In the genomic region with DNA sequence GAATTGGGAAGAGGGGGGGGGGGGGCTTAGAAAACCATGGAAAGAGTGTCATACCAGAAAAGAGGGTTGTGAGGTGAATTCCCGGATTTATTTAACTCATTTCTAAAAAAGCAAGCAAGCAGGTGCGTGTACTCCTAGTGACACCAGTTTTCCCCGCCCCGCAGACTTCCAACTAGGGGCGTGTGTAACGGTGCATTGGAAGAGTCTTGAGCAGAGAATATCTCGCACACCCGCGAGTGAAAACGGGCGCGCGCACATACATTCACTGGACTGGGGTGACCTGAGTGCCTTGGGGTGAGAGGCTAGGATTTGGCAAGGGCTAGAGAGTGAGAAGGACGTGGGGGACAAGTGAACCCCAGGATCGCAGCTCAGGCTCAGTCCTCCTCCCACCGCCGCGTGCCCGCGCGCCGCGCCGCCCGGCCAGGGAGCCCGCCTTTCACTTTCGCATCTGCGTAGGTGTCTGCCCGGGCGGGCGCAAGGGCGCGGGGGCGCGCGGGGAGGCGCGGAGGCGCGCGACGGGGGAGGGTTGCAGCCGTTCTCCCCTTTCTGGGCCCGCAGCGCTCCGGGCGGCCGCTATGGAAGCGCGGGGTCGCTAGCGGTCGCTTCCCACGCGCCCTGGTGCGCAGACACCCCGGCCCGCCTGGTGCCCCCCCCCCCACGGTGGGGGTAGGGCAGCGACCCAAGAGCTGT, we compare ENCODE assay signal across 8 mouse cellular contexts. TPM values are rescaled to one million over a fixed set of nuclear protein-coding genes. Genes with fewer than 3 reads are reported as not detected.
DNase-seq lines count a peak whose midpoint lies in the region; ATAC-seq and TF ChIP-seq lines count a peak whose summit lies in the region.

No protein-coding gene starts in this region.

- peak overlapping the region; percentile 99 for H3K4me2 ChIP-seq in embryonic facial prominence, embryonic 12.5 days (replicated peaks)
- peak overlapping the region; percentile 100 for H3K4me2 ChIP-seq in midbrain, postnatal 0 days (ENCODE audit: low read depth, low read length, poor library complexity, severe bottlenecking)
- H3K4me2 ChIP-seq in stomach, embryonic 16.5 days (ENCODE audit: low read depth, low read length): peak overlapping the region; percentile 100

- TF ChIP-seq CTCF in liver, adult 2 months (IDR thresholded peaks at IDR 0.05; ENCODE audit: low read depth, low read length): 0 out of 2 replicates have a peak, but pooled peaks have one; percentile 23
- no peak for TF ChIP-seq CTCF in midbrain, postnatal 0 days (IDR thresholded peaks at IDR 0.05)

- peaks cover 49% of the 10 kb centered on the region for H3K27me3 ChIP-seq in embryonic facial prominence, embryonic 12.5 days
- H3K27me3 ChIP-seq in liver, adult 2 months (ENCODE audit: control insufficient read depth, insufficient read depth, low read length): no peaks in the 10 kb centered on the region
- H3K27me3 ChIP-seq in midbrain, postnatal 0 days (ENCODE audit: insufficient read depth, low read length): peaks cover 10% of the 10 kb centered on the region
- H3K27me3 ChIP-seq in stomach, embryonic 16.5 days (ENCODE audit: control insufficient read depth, insufficient read depth, low read length): peaks cover 14% of the 10 kb centered on the region; the same call in 1 of the 2 replicates

- ATAC-seq in embryonic facial prominence, embryonic 12.5 days (ENCODE audit: insufficient number of reproducible peaks, insufficient read depth, low FRiP score, low TSS enrichment): no peak
- ATAC-seq in midbrain, postnatal 0 days (ENCODE audit: low FRiP score): peak; percentile 55
- peak; percentile 32; the same call in 1 of the 2 replicates for ATAC-seq in stomach, embryonic 16.5 days (ENCODE audit: insufficient read depth, low FRiP score)

- peak; percentile 39; the same call in 1 of the 2 replicates for TF ChIP-seq POLR2A in liver, adult 2 months (IDR thresholded peaks at IDR 0.05; ENCODE audit: extremely low read depth, insufficient read depth, low read length)

- H3K9me3 ChIP-seq in embryonic facial prominence, embryonic 12.5 days: no peaks in the 10 kb centered on the region
- H3K9me3 ChIP-seq in midbrain, postnatal 0 days (ENCODE audit: low read length): no peaks in the 10 kb centered on the region
- no peaks in the 10 kb centered on the region for H3K9me3 ChIP-seq in stomach, embryonic 16.5 days (replicated peaks; ENCODE audit: control insufficient read depth, low read length)

- no peaks in the 10 kb centered on the region for H3K79me2 ChIP-seq in liver, adult 2 months (ENCODE audit: control insufficient read depth, insufficient read depth, low read length)

- peaks cover 20% of the 10 kb centered on the region; the same call in 1 of the 2 replicates for H3K4me1 ChIP-seq in embryonic facial prominence, embryonic 12.5 days
- peaks cover 2% of the 10 kb centered on the region; the same call in 1 of the 2 replicates for H3K4me1 ChIP-seq in liver, adult 2 months (ENCODE audit: control insufficient read depth, insufficient read depth, low read length)
- H3K4me1 ChIP-seq in midbrain, postnatal 0 days (ENCODE audit: insufficient read depth, low read length): peaks cover 2% of the 10 kb centered on the region; the same call in 1 of the 2 replicates
- H3K4me1 ChIP-seq in stomach, embryonic 16.5 days (ENCODE audit: control insufficient read depth, insufficient read depth, low read length): peaks cover 8% of the 10 kb centered on the region

- peak overlapping the region; percentile 47 for H3K9ac ChIP-seq in embryonic facial prominence, embryonic 12.5 days
- H3K9ac ChIP-seq in liver, adult 2 months (ENCODE audit: low read depth, low read length): peak overlapping the region; percentile 62
- peak overlapping the region; percentile 62 for H3K9ac ChIP-seq in midbrain, postnatal 0 days (replicated peaks; ENCODE audit: low read length, poor library complexity, severe bottlenecking)
- H3K9ac ChIP-seq in stomach, embryonic 16.5 days (ENCODE audit: low read length): peak overlapping the region; percentile 63

- H3K36me3 ChIP-seq in embryonic facial prominence, embryonic 12.5 days: no peaks in the 10 kb centered on the region
- H3K36me3 ChIP-seq in liver, adult 2 months (ENCODE audit: control insufficient read depth, insufficient read depth, low read length): no peaks in the 10 kb centered on the region
- H3K36me3 ChIP-seq in midbrain, postnatal 0 days (ENCODE audit: insufficient read depth, low read length): no peaks in the 10 kb centered on the region
- no peaks in the 10 kb centered on the region for H3K36me3 ChIP-seq in stomach, embryonic 16.5 days (ENCODE audit: control insufficient read depth, insufficient read depth, low read length)

- peak; percentile 40 to 68 for DNase-seq in left cerebral cortex, adult 18-20 months (ENCODE audit: low spot score in 2 of 2)
- no peak for DNase-seq in left cerebral cortex, adult 11 months (ENCODE audit: low spot score)
- DNase-seq in heart, adult 9 months (ENCODE audit: low spot score in 2 of 2): peak; percentile 87 to 89
- DNase-seq in kidney, adult 8-10 months: peak; percentile 62 to 69
- peak; percentile 64 for DNase-seq in liver, adult 2 months (ENCODE audit: extremely low read depth, low read depth, low spot score)
- DNase-seq in midbrain, postnatal 0 days (ENCODE audit: low spot score): peak; percentile 70

- H3K27ac ChIP-seq in embryonic facial prominence, embryonic 12.5 days: no peak overlapping the region
- H3K27ac ChIP-seq in liver, adult 2 months (replicated peaks; ENCODE audit: insufficient read depth, low read depth, low read length): peak overlapping the region; percentile 81
- H3K27ac ChIP-seq in midbrain, postnatal 0 days (ENCODE audit: low read depth, low read length): no peak overlapping the region; the same call in 1 of the 2 replicates
- H3K27ac ChIP-seq in stomach, embryonic 16.5 days (ENCODE audit: low read length): no peak overlapping the region

- WGBS in embryonic facial prominence, embryonic 12.5 days: 1% methylated on average over 59 of the region's 60 CpGs
- WGBS in liver, adult 2 months: under 1% methylated on average over 52 of the region's 60 CpGs
- under 1% methylated on average over 43 of the region's 60 CpGs for WGBS in midbrain, postnatal 0 days
- under 1% methylated on average over 50 of the region's 60 CpGs for WGBS in stomach, embryonic 16.5 days

- H3K4me3 ChIP-seq in embryonic facial prominence, embryonic 12.5 days: peak overlapping the region; percentile 68
- H3K4me3 ChIP-seq in liver, adult 2 months (ENCODE audit: insufficient read depth, low read depth, low read length): peak overlapping the region; percentile 59
- H3K4me3 ChIP-seq in midbrain, postnatal 0 days (ENCODE audit: low read depth, low read length): peak overlapping the region; percentile 77
- peak overlapping the region; percentile 60 for H3K4me3 ChIP-seq in stomach, embryonic 16.5 days (replicated peaks; ENCODE audit: low read length)

RNA-seq across cellular contexts. Expression of gene Nr3c2, which starts 0.4 kb away (rescaled TPM):
- 10 to 100 TPM; 39.8 to 40.6 TPM for total RNA-seq in left cerebral cortex, adult 18-20 months (2021)
- polyA plus RNA-seq in embryonic facial prominence, embryonic 12.5 days (2016; fragmentation: Nextera tagmentation; extraction: Ambion mirVana): 1.2 and 1.5 TPM in 2 replicates
- 14.8 and 16.7 TPM in 2 replicates for total RNA-seq in liver, adult 2 months (2014; rRNA removed)
- 3.2 and 4.7 TPM in 2 replicates for polyA plus RNA-seq in liver, adult 2 months (2012; rRNA removed)
- 6.0 and 6.1 TPM in 2 replicates for total RNA-seq in midbrain, postnatal 0 days (2014; rRNA removed)
- 3.8 and 5.7 TPM in 2 replicates for polyA plus RNA-seq in midbrain, postnatal 0 days (2015; fragmentation: Nextera tagmentation; extraction: Ambion mirVana)
- 2.7 and 2.8 TPM in 2 replicates for polyA plus RNA-seq in stomach, embryonic 16.5 days (2015; fragmentation: Nextera tagmentation; extraction: Ambion mirVana)
